Mouse (Mus musculus) liver, postnatal 0 days (tissue): Measurements from ENCODE around the gene Tsen54.

Source experiments
- CTCF ChIP-seq: sonication (generic); IDR thresholded peaks from 2 replicates; pipeline ENCODE4 v1.5.1; 2016; ENCODE audit warnings: antibody characterized with exemption, low read depth
- EP300 ChIP-seq: IDR thresholded peaks from 2 replicates; pipeline ENCODE4 v1.6.1; 2016; ENCODE audit warnings: antibody characterized with exemption, low read depth, mild to moderate bottlenecking

DNA sequence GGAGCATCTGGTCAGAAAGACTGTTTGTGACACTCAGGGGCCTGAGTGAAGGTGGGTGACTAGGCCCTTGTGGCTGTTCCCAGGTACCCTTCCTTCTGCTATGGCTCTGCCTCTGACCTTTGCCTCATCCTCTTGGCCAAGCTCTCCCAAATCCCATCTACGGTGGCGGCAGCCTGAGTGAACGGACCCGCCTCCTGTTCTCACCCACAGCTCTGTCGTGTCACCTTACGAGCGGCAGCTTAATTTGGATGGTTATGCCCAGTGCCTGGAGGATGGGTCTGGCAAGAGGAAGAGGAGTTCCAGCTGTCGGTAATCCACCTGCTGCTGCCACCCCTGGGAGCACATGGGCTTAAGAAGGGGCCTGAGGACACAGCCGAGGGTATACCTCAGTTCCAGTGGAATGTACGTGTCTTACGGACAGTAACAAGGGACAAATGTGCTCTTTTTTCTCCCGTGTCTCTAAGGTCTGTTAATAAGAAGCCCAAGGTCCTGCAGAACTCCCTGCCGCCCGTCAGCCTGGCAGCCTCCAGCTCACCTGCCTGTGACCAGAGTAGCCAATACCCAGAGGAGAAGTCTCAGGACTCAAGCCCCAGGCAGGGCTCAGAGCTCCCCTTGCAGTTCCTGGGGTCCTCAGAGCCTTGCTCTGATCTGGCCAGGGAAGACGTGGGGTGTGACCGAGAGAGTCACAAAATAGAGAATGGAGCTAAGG, 5.5 kb downstream of the Tsen54 start:
- no peak for TF ChIP-seq CTCF
- no peak for TF ChIP-seq EP300
